In the genomic region with DNA sequence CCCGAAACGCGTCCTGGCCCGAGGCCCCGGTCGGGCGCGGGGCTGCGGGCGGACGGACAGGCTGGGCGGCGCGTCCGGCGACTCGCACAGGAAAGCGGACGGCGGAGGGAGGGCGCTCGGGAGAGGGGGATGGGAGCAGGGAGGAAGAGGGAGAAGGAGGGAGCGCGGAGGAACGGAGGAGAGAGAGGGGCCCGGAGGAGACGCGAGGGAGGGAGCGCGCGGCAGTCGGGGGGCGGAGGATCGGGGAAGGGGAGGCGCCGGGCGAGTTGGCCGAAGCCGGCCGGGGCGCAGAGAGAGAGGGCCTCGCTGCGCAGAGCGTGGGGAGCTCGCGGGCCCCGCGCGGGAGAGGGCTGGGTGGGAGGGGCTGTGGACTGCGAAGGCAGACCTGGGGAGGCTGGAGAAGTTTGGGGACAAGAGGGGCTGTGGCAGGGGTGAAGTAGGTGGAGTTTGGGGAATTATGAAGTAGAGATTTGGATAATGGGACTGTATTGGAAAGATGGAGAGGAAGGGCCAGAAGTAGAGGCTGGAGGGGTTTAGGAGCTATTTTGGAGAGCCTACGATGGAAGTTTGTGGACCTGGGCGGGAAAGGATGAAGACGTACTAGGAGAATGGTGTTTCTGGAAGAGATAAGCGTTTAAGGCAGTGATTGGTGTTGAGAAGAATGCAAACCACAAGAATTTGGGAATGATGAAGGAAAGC, we compare ENCODE assay signal across 8 mouse cellular contexts. TPM values are rescaled to one million over a fixed set of nuclear protein-coding genes. Genes with fewer than 3 reads are reported as not detected.
DNase-seq lines count a peak whose midpoint lies in the region; ATAC-seq and TF ChIP-seq lines count a peak whose summit lies in the region.

No protein-coding gene starts in this region.

- H3K4me1 ChIP-seq in brown adipose tissue, adult 24 weeks (ENCODE audit: control insufficient read depth, insufficient read depth, insufficient read length, low read length), result peaks cover 13% of the 10 kb centered on the region
- H3K4me1 ChIP-seq in forebrain, embryonic 12.5 days, result peaks cover 49% of the 10 kb centered on the region
- peaks cover 22% of the 10 kb centered on the region for H3K4me1 ChIP-seq in lung, embryonic 14.5 days (ENCODE audit: insufficient read depth)

- H3K36me3 ChIP-seq in forebrain, embryonic 12.5 days (replicated peaks), result no peaks in the 10 kb centered on the region; the same call in 1 of the 2 replicates
- H3K36me3 ChIP-seq in lung, embryonic 14.5 days (ENCODE audit: insufficient read depth), result peaks cover 9% of the 10 kb centered on the region; the same call in 1 of the 2 replicates

- WGBS in forebrain, embryonic 12.5 days, result under 1% methylated on average over 52 of the region's 54 CpGs
- under 1% methylated on average over 51 of the region's 54 CpGs for WGBS in lung, embryonic 14.5 days

- peak overlapping the region; percentile 55 for H3K27ac ChIP-seq in brown adipose tissue, adult 24 weeks (replicated peaks; ENCODE audit: low read depth, low read length)
- H3K27ac ChIP-seq in forebrain, embryonic 12.5 days, result peak overlapping the region; percentile 98
- peak overlapping the region; percentile 97 for H3K27ac ChIP-seq in lung, embryonic 14.5 days (ENCODE audit: low read depth)

- peak; percentile 67 for DNase-seq in ES-CJ7 (ENCODE audit: low read depth, low spot score)
- peak; percentile 88 to 90 for DNase-seq in heart, postnatal 10 days
- DNase-seq in kidney, postnatal 36 days, result peak; percentile 91
- DNase-seq in lung, embryonic 14.5 days, result peak; percentile 91
- DNase-seq in ovary, adult 18-20 months (ENCODE audit: low spot score), result peak; percentile 86
- peak; percentile 62 for DNase-seq in thymus, postnatal 25 days

- peak overlapping the region; percentile 72 for H3K4me3 ChIP-seq in brown adipose tissue, adult 24 weeks (ENCODE audit: insufficient read depth, low read depth, low read length)
- peak overlapping the region; percentile 89 for H3K4me3 ChIP-seq in forebrain, embryonic 12.5 days (replicated peaks)
- peak overlapping the region; percentile 78 for H3K4me3 ChIP-seq in lung, embryonic 14.5 days (ENCODE audit: low read depth, low read length)

- H3K4me2 ChIP-seq in forebrain, embryonic 12.5 days, result peak overlapping the region; percentile 76
- H3K4me2 ChIP-seq in lung, embryonic 14.5 days, result peak overlapping the region; percentile 78

- peak overlapping the region; percentile 97 for H3K9ac ChIP-seq in forebrain, embryonic 12.5 days
- H3K9ac ChIP-seq in lung, embryonic 14.5 days, result peak overlapping the region; percentile 90

- peak; percentile 74 for ATAC-seq in forebrain, embryonic 12.5 days (ENCODE audit: low FRiP score)
- ATAC-seq in lung, embryonic 14.5 days (ENCODE audit: insufficient read depth), result peak; percentile 75

- TF ChIP-seq CTCF in lung, embryonic 14.5 days (IDR thresholded peaks at IDR 0.05; ENCODE audit: low read depth), result no peak

- no peaks in the 10 kb centered on the region for H3K9me3 ChIP-seq in forebrain, embryonic 12.5 days
- H3K9me3 ChIP-seq in lung, embryonic 14.5 days (ENCODE audit: low read depth, low read length), result no peaks in the 10 kb centered on the region

- H3K27me3 ChIP-seq in forebrain, embryonic 12.5 days, result no peaks in the 10 kb centered on the region
- no peaks in the 10 kb centered on the region for H3K27me3 ChIP-seq in lung, embryonic 14.5 days (ENCODE audit: insufficient read depth, low read length)

- intact Hi-C loops in heart, postnatal 10 days (cut with DNase I), result loop anchor here (5.0 to 10.0 kb wide), 3 partner anchors 50 to 262 kb away; a partner anchor contains a TSS

RNA-seq across cellular contexts. Expression of a gene that starts 0.5 kb away (rescaled TPM):
- 31.7 and 35.7 TPM in 2 replicates for polyA plus RNA-seq in brown adipose tissue, adult 24 weeks (2012; ENCODE audit: insufficient read depth, insufficient read length, missing spikeins)
- 17.6 and 19.2 TPM in 2 replicates for polyA plus RNA-seq in forebrain, embryonic 12.5 days (2016; fragmentation: Nextera tagmentation; extraction: Ambion mirVana)
- total RNA-seq in heart, postnatal 10 days (2021), result 10 to 100 TPM; 59.4 to 59.7 TPM
- 13.1 and 15.1 TPM in 2 replicates for polyA plus RNA-seq in lung, embryonic 14.5 days (2014; fragmentation: Nextera tagmentation; extraction: Ambion mirVana)

RNA-seq across cellular contexts. Expression of a gene that starts 1.0 kb away (rescaled TPM):
- not detected in 2 replicates for polyA plus RNA-seq in brown adipose tissue, adult 24 weeks (2012; ENCODE audit: insufficient read depth, insufficient read length, missing spikeins)
- not detected in 2 replicates for polyA plus RNA-seq in forebrain, embryonic 12.5 days (2016; fragmentation: Nextera tagmentation; extraction: Ambion mirVana)
- under 1 TPM in 1 of 2 experiments, not detected in 1; 0.98 TPM for total RNA-seq in heart, postnatal 10 days (2021)
- not detected in 2 replicates for polyA plus RNA-seq in lung, embryonic 14.5 days (2014; fragmentation: Nextera tagmentation; extraction: Ambion mirVana)

RNA-seq across cellular contexts. Expression of a gene that starts 12.7 kb away (rescaled TPM):
- 0.63 TPM in 1 of 2 replicates, not detected in the other for polyA plus RNA-seq in brown adipose tissue, adult 24 weeks (2012; ENCODE audit: insufficient read depth, insufficient read length, missing spikeins)
- polyA plus RNA-seq in forebrain, embryonic 12.5 days (2016; fragmentation: Nextera tagmentation; extraction: Ambion mirVana), result 10.5 and 10.6 TPM in 2 replicates
- 1 to 10 TPM; 3.4 to 3.7 TPM for total RNA-seq in heart, postnatal 10 days (2021)
- polyA plus RNA-seq in lung, embryonic 14.5 days (2014; fragmentation: Nextera tagmentation; extraction: Ambion mirVana), result 2.2 and 4.1 TPM in 2 replicates

RNA-seq across cellular contexts. Expression of a gene that starts 15.6 kb away (rescaled TPM):
- polyA plus RNA-seq in brown adipose tissue, adult 24 weeks (2012; ENCODE audit: insufficient read depth, insufficient read length, missing spikeins), result 301 and 355 TPM in 2 replicates
- 550 and 568 TPM in 2 replicates for polyA plus RNA-seq in forebrain, embryonic 12.5 days (2016; fragmentation: Nextera tagmentation; extraction: Ambion mirVana)
- 100 to 1,000 TPM; 322 to 335 TPM for total RNA-seq in heart, postnatal 10 days (2021)
- 429 and 440 TPM in 2 replicates for polyA plus RNA-seq in lung, embryonic 14.5 days (2014; fragmentation: Nextera tagmentation; extraction: Ambion mirVana)

RNA-seq across cellular contexts. Expression of a gene that starts 18.3 kb away (rescaled TPM):
- polyA plus RNA-seq in brown adipose tissue, adult 24 weeks (2012; ENCODE audit: insufficient read depth, insufficient read length, missing spikeins), result 13.5 and 14.1 TPM in 2 replicates
- 5.4 and 6.1 TPM in 2 replicates for polyA plus RNA-seq in forebrain, embryonic 12.5 days (2016; fragmentation: Nextera tagmentation; extraction: Ambion mirVana)
- 1 to 10 TPM; 5.0 to 6.0 TPM for total RNA-seq in heart, postnatal 10 days (2021)
- 12.1 and 12.6 TPM in 2 replicates for polyA plus RNA-seq in lung, embryonic 14.5 days (2014; fragmentation: Nextera tagmentation; extraction: Ambion mirVana)

Comparison
In these comparisons a context has a peak if more than half of its experiments do, and no peak if none do; other contexts are left out.
1. Peak in every context shown above with its lines: DNase-seq, ATAC-seq, H3K4me3 ChIP-seq and H3K27ac ChIP-seq.